Mouse (Mus musculus): Measurements from ENCODE around the gene Swi5. TPM values are rescaled to one million over a fixed set of nuclear protein-coding genes. Genes with fewer than 3 reads are reported as not detected.

The Swi5 gene
- total RNA-seq, 2 experiments from 2014 or later = 163 to 182 TPM

DNA sequence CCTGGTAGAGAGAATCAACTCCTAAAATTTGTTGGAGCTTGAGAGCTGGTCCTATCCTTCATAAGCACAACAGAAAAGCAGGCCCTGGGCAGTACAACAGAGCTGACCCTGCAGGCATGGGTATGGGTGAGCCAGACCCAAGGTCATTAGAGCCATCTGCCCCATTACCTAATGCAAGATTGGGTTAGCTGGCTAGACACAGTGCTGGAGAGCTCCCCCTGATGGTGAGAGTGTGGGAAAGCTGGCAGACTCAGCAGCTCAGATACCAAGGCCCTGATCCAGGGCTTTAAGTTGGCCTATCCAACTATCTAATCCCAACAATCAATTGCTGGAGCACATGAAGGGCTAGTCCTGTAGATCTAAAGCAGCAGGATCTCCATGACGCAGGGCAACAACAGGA, 5.1 kb downstream of the Swi5 start:
- DNase-seq = peak; percentile 61 to 69
- intact Hi-C loops (cut with DNase I) = no loop called here

DNA sequence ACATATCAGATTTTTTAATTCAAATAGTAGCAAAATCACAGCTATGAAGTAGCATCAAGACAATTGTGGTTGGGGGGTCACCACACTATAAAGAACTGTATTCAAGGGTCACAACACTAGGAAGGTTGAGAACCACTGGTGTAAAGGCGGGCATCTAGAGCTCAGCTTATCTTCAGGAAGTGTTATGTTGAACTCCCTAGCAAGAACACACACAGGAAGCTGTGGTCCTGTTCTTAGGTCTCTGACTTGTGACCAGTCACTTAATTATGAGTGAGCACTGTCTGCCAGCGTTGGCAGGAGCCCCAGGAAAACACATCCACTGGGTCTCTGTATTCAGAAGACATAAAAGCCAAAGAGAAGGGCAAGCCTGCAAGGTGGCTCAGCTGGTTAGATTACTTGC, 5.6 kb downstream of the Swi5 start:
- intact Hi-C loops (cut with DNase I) = no loop called here

DNA sequence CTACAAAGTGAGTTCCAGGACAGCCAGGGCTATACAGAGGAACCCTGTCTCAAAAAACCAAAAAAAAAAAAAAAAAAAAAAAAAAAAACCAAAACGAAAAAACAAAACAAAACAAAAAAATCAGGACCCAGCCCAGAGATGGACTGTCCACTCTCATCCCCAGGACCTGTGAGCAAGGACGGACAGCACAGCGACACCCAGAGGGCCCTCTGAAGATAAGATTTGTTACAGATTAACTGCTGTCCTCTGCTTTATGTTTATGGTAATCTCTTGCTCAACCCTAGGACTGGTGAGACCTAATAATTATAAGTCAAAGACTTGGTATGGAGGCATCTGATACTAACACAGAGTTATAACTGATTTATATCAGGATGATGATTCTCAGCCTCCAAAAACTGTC, 12.1 kb downstream of the Swi5 start:
- intact Hi-C loops (cut with DNase I) = no loop called here
- DNase-seq = no peak

More for the DNA sequence above, 5.6 kb downstream of the Swi5 start:
- no peak for DNase-seq

DNA sequence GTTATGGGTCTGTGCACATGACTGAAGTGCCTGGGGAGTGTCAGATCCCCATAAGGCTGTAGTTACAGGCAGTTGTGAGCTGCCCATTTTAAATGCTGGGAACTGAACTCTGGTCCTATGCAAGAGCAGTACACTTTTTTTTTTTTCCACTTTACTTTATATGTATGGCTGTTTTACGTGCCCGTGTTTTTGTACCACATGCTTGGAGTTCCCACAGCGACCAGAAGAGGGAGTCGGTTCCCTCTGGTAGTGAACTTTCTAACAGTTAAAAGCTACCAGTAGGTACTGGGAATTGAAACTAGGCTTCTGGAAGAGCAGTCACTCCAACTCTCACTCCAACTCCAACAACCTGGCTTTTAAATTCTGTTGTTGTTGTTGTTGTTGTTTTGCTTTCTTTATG, 27.2 kb downstream of the Swi5 start:
- intact Hi-C loops (cut with DNase I) = no loop called here

DNA sequence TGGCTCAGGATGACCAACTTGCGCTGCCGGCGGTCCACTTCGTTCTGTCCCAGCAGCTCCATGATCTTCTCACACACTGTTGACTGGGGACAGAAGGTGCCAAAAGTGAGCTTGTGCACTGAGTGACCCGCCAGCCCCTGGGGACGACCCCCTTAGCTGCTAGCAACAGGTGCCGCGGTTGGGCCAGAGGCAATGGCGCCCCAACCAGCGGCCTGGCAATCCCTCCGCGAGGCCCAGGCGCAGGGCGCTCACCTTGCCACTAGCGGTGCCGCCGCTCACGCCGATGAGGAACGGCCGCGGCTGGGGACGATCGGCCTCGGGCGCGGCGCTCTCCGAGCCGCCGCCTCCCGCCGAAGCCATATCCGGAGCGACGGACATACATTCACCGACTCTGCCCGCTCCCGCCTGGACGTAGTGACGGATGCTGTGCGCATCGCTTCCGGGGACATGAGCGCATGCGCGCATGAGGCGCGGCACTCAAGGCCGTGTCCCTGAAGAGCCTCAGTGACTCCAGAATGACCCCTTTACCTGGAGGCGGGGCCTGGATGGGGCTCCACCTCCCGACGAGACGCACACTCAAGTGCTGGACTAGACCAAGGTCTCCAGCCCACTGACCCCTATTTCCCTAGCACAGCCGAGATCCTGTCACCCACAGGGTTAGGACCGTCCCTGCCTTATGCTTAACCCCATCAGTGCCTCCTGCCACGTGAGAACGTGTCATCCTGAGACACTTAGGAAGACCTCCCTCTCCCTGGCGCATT, 28.0 kb downstream of the Swi5 start, which contains the start of gene Uck1:
Gene Uck1 (minus strand): TSS at position 503 of the 761 bp plus-strand sequence.
- intact Hi-C loops (cut with DNase I) = no loop called here
- peak; percentile 91 to 93 for DNase-seq

More for the DNA sequence above, 27.2 kb downstream of the Swi5 start:
- DNase-seq = peak; percentile 32 to 57

DNA sequence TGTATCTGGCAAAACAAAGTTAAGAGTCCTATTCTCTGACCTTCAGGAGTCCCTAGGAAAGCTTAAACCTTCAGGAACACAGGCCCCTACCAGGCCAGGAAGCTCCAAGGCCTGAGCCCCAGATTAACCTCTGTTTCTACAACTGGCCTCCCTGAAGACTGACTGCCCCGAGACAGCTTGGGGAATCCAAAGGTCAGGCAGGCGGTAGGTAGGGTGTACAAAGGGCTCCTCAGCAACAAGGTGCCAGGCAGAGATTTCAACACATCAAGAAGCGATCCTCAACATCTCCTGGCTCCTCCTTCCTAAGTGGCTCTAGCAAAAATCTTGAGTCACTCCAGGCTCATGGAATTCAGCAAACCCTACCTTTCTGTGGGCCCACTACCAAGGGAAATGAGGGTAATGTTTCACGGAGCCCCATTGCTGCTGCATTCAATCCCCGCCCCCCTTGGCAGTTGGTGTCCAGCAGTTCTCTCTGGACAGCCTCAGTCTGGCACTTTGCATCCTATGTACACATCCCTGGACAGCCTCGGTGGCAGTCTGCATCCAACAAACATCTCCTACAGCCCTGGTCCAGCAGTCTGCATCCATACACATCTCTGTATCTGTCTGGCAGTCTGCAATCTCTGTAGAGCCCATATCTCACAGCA, 28.9 kb downstream of the Swi5 start:
- DNase-seq = no peak
- intact Hi-C loops (cut with DNase I) = no loop called here

DNA sequence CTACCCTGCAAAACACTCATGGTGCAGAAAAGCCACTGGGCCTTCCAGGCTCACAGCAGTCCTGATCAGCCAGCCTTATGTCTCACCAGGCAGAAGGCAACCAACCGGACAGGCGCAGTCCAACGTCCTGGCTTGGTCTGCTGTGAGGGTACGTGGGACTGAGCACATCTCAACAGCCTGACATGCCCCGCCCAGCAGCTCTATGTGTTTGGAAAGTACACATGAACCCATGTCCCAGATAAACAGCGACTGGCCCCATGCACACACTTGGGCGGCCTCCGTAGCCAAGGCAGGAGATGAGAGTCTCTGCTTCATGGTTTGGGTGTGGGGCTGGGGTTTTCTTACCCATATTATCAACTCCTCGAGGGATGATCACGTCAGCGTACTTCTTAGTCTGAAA, 31.6 kb downstream of the Swi5 start:
- no peak for DNase-seq
- intact Hi-C loops (cut with DNase I) = no loop called here

DNA sequence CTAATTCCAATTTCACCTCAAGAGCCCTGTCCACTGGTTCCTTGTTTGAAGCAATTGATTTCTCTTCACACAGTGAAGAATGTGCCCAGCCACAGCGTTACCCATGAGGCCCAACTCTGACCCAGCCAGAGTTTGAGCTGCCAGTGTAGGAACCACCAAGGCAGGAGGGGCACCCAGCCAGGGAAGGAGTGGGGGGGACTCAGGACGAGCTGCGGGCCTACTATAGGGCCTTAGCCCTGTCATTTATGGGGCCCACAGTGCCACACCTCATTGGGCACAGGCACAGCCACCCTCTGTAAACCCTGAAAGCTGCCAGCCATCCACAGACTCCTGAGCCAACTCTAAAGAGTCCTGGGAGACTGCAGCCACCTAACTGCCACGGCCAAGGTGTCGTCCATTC, 33.3 kb downstream of the Swi5 start:
- intact Hi-C loops (cut with DNase I) = no loop called here
- DNase-seq = no peak

DNA sequence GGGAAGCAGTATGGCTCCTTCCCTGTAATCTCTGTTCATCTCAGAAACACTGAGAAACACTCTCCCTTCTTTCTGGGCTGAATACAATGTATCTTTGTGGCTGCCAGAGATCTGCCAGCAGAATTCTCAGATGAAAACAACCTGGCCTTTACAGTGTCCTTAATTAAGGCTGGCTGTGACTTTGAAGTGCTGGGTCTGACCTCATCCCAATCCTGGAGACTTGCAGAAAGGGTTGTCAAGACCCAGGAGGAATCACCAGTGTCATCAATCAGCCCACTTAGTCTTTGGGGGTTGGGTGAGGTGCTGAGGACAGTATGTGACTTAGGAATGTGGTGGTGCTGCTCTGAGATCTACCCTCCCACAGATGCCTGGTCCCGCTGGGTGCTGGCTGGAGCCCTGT, 34.5 kb downstream of the Swi5 start:
- intact Hi-C loops (cut with DNase I) = no loop called here
- no peak for DNase-seq

DNA sequence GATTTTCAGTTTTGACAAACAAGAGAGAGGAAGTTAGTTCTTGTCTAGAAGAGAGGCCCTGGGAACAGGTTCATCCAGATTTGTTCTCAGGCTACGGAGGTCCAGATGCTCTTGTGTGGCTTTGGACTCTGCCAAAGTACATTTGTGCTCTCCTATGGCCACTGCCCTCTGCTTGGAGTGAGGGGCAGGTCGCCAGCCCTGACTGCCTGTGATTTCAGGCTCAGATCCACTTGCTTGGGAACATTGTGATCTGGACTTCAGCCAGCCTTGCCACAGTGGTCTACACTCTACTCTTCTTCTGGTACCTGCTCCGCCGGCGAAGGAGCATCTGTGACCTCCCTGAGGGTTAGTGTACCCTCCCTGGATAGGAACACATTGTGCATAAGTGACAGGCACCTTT, 35.2 kb downstream of the Swi5 start:
- intact Hi-C loops (cut with DNase I) = no loop called here
- no peak for DNase-seq

DNA sequence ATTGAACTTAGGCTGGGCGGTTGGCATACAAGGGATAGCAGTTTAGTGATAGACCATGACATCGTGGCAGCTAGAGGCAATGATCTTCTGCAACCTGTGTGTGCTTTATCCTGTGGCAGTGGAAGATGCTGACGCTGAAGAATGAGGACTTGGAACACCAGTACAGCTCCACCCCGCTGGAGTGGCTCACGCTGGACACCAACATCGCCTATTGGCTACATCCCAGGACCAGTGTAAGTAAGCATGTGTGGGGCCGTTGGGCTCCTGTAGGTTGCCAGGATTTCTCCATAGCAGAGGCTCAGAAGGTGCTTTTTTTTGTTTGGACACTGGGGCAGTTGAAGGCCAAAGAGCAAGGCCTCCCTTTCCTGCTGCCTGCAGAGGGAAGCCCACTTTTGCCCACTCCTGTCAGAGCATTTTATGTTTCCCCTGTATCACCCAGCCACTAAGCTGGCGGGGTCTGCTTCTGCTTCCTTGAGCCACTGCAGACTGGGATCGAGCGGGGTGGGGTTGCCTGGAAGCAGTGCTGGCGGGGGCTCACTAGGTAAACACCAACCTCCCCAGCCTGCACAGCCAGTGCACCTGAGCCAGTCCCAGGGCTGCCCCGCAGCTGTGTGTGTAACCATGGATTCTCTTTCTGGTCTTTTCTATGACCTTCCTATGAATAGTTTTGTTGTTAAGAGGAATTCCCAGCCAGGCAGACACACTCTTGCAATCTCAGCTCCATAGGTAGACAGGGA, 35.9 kb downstream of the Swi5 start:
- intact Hi-C loops (cut with DNase I) = no loop called here
- DNase-seq = no peak

DNA sequence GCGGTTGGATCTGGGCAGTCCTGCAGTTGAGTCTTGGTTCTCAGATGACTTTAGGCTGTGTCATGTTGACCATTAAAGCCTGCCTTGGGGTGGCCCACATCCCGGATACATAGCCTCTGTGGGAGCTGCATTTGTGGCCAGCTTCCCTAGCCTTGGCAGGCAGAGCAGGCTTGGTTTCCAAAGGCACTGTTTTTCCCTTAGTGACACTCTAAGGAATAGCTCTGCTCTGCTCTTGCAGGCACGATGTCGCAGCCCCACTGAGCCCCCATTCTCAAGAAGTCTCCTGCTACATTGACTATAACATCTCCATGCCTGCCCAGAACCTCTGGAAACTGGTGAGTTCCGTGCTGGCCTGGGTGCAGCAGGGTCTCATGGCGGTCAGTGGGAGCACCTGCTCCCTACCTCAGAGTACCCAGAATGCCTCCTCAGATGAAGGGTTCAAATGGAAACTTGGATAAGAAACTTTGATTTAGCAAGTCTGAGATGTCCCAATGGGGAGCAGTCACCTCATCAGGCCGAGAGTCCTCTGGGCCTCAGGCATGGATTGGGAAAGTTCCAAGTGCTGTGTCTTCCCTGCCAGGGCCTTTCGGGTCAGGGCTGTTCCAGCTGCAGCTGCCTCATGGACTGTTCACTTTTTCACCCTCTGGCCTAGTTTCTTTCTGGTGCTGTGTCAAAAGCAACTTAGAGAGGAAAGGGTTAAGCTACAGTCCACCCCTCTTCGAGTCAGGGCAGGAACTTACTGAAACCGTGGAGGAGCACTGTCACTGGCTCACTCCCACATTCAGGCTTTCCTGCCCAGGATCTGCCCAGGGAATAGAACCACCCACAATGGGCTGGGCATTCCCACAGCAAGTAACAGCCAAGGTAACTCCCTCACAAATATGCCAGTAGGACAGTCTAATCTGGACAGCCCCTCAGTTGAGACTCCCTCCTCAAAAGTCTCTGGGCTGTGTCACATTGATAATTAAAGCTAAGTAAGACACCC, 39.2 kb downstream of the Swi5 start:
- DNase-seq = peak; percentile 48 to 49
- intact Hi-C loops (cut with DNase I) = no loop called here

DNA sequence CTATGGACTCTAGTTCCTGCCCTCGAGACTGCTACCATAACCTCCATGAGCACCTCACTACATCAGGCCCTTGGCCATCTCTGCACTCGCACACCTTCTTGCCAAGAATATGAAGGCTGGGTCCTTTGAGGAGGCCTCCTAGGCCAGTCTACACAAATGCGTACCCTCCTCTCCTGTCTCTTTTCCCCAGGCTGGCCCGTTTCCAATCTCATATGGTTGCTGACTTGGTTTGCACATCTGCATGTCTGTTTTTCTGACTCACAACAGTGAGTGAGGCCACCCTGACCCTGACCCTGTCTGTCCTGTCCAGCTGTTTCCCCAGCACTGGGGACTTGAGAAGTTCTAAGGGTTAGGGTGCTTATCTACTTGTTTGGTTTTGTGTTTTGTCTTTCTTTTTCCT, 41.1 kb downstream of the Swi5 start:
- DNase-seq = no peak
- intact Hi-C loops (cut with DNase I) = no loop called here

DNA sequence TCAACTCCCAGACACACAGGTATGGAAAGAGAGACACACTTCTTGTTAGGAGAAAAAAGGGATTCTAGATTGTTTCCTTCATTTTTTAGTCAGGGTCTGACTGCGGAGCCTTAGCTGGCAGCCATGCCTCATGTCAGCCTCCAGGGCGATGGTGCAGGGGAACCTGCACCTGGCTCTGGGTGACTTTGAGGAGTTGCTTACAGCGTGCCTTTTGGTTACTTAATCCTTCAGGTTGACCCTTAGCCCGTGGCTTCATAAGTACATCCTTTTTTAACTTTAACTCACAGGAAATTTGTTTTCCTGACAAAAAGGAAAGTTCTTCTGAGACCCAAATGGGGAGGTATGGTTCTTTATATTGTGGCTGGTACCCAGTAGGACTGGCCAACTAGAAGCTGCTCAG, 44.9 kb downstream of the Swi5 start:
- DNase-seq = no peak
- intact Hi-C loops (cut with DNase I) = no loop called here

DNA sequence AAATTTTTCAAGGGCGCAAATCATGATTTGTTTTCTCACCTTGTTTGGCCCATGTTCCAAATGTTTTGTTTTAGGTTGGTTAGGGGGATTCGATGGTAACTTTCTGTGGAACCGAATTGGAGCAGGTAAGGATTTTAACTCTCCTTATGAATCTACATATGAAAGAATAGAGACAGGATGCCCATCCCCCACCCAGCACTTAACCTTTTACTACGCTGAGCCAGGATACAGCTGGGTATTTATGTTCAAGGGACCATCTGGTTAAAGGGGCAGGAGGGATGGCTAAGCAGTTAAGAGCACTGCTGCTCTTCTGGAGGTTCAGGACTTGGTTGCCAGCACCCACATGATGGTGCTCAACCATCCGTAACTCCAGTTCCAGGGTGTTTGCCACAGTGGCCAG, 47.3 kb downstream of the Swi5 start:
- intact Hi-C loops (cut with DNase I) = no loop called here
- DNase-seq = no peak

DNA sequence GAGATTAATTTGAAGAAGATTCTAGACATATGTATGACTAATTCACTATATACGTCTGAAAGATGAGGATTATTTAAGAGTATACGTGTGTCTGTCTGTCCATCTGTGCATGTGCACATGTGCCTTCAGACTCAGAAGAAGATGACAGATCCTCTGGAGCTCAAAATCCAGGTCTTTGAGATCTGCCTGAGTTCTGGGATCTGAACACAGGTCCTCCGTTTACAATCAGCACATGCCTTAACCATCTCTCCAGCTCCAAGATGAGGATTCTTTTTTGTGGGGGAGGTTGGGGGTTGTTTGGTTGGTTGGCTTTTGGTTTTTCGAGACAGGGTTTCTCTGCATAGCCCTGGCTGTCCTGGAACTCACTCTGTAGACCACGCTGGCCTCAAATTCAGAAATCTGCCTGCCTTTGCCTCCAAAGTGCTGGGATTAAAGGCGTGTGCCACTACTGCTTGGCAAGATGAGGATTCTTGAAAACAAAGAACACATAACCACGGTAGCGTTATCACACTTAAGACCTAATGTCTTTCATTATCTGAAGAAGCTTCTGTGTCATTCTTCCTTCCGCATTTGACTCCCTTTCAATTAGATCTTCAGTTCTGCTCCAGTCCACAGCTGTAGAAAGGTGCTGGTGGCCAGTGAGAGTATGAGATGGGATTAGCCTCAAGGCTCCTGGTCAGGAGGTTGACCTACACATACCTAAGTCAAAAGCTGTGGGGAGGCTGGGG, 49.0 kb downstream of the Swi5 start:
- intact Hi-C loops (cut with DNase I) = loop anchor here (5.0 kb wide), 1 partner anchor 87 kb away; the partner anchor contains the start of gene Prrc2b
- DNase-seq = no peak

DNA sequence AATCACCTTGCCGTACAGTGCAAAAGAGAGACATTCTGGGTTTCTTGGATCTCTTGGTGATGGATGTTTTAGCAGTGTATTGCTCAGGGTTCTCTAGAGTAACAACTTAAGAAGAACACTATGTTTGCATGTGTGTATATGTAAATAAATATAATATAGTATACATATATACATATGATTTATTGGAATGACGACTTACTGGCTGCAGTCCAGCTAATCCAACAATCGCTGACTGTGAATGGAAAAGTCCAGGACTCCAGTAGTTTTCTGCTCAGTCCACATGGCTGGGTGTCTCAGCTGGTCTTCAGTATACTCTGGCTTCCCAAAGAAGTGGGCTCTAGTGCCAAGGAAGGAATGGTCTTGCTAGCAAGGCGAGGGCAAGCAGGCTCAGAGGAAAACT, 50.3 kb downstream of the Swi5 start:
- intact Hi-C loops (cut with DNase I) = loop anchor here (5.0 kb wide), 1 partner anchor 85 kb away; the partner anchor contains the start of gene Prrc2b

DNA sequence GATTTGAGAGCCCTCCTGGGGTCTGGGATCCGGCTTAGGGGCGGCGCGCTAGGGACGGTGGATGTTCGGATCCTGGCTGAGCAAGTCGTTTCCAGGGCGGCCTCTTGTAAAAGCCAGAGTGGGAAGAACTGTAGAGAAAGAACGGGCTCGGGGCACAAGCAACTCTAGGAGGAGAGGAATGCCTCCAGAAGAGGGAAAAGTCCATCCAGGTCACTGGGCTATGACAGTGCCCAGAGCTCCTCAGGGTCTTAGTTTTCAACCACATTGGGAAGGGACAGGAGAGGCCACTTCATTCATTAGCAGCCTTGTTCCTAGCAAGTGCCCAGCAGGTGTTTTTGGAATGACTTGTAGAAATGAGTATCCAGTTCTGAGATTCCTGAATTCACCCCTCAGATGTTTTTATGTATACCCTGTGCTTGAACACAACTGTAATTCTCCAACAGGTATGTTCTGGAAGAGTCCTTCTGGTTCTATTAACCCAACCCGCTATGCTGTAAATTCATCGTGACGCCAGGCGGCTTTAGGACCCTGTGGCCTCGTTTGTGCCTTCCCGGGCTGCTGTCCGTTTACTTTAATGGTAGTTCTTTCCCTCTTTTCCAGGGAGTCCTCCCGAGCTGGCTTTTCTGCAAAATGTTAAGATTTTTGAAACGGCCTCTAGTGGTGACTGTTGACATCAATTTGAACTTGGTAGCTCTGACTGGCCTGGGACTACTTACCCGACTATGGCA, 51.0 kb downstream of the Swi5 start:
- intact Hi-C loops (cut with DNase I) = loop anchor here (5.0 kb wide), 1 partner anchor 85 kb away; the partner anchor contains the start of gene Prrc2b
- DNase-seq = peak; percentile 65 to 71

More for the DNA sequence above, 50.3 kb downstream of the Swi5 start:
- no peak for DNase-seq
